Mouse (Mus musculus) spleen, postnatal 4 days (tissue): Measurements from ENCODE around the gene Coro7.
A peak's percentile ranks its signal among the peaks of the same experiment; 100 is the strongest.

ENCODE experiments used
- DNase-seq, 2 experiments: peaks; one replicate each; pipeline ENCODE4 v3.0.0; 2022; ENCODE audit warnings: low spot score in 2 of 2

Gene Coro7

GRCm38 (mm10) chr16:4615297-4615696 lies 64.3 kb downstream of the Coro7 start:
- DNase-seq: no peak

- DNase-seq: no peak
Measured at GRCm38 (mm10) chr16:4614639-4615038, 64.9 kb downstream of the Coro7 start.

- no peak for DNase-seq
Measured at GRCm38 (mm10) chr16:4613736-4614135, 65.8 kb downstream of the Coro7 start.

GRCm38 (mm10) chr16:4611676-4612075 lies 67.9 kb downstream of the Coro7 start:
- no peak for DNase-seq

- no peak for DNase-seq
Measured at GRCm38 (mm10) chr16:4611193-4611592, 68.4 kb downstream of the Coro7 start.

- no peak for DNase-seq
Measured at GRCm38 (mm10) chr16:4608532-4609059, 71.0 kb downstream of the Coro7 start.

GRCm38 (mm10) chr16:4607818-4608531 lies 71.6 kb downstream of the Coro7 start:
- DNase-seq: peak; percentile 80 to 90

GRCm38 (mm10) chr16:4606431-4607084 lies 73.0 kb downstream of the Coro7 start:
- peak in 1 of 2 experiments; percentile 41 for DNase-seq

GRCm38 (mm10) chr16:4605514-4606131 lies 74.0 kb downstream of the Coro7 start:
- no peak for DNase-seq

GRCm38 (mm10) chr16:4604293-4604837 lies 75.2 kb downstream of the Coro7 start:
- DNase-seq: no peak

GRCm38 (mm10) chr16:4603453-4603837 lies 76.1 kb downstream of the Coro7 start:
- no peak for DNase-seq

GRCm38 (mm10) chr16:4602766-4603452 lies 76.7 kb downstream of the Coro7 start:
- no peak for DNase-seq

GRCm38 (mm10) chr16:4602189-4602588 lies 77.4 kb downstream of the Coro7 start:
- no peak for DNase-seq

GRCm38 (mm10) chr16:4600701-4601310 lies 78.8 kb downstream of the Coro7 start:
- DNase-seq: no peak

- DNase-seq: no peak
Measured at GRCm38 (mm10) chr16:4599616-4600015, 80.0 kb downstream of the Coro7 start.

- no peak for DNase-seq
Measured at GRCm38 (mm10) chr16:4598891-4599543, 80.6 kb downstream of the Coro7 start.

- DNase-seq: no peak
Measured at GRCm38 (mm10) chr16:4598041-4598440, 81.5 kb downstream of the Coro7 start.

- DNase-seq: no peak
Measured at GRCm38 (mm10) chr16:4597296-4597695, 82.3 kb downstream of the Coro7 start.

GRCm38 (mm10) chr16:4596836-4597235 lies 82.7 kb downstream of the Coro7 start:
- no peak for DNase-seq

GRCm38 (mm10) chr16:4596141-4596728 lies 83.3 kb downstream of the Coro7 start:
- DNase-seq: no peak
